Mouse (Mus musculus): Measurements from ENCODE around the gene 1700021F05Rik.

1700021F05Rik gene

DNA sequence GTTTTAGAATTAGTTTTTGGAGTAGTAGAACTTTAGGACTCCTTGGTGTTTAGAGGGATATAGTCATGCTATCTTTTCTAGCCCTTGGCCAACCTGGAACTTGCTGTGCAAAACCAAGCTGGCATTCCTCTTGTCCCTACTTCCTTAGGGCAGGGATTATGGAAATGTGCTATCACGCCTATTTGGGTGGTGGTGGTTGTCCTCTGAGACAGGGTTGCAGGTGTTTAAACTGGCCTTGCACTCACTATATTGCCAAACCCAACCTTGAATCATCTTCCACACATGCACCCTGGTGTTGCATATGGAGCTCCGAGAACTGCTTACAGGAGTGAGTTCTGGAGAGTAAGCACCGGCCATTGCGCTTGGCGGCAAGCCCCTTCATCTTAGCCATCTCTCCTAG lies 58.8 kb downstream of the 1700021F05Rik start:
- no peak for DNase-seq (ENCODE audit: low spot score)

DNA sequence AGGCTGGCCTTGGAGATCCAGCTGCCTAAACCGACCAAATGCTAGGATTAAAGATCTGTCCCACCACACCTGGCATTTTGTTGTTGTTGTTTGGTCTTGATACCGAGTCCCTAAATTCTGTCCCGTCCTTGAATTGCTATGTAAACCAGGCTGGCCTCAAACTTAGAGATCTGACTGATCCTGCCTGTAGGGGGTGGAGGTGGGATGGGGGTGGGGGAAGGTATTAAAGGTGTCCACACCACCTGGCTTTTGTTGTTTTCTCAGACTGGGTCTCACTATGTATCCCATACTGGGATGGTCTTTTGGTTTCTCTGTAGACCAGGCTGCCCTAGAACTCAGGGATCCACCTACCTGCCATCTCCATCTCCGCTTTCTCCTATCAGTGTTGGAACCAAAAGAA lies 59.6 kb downstream of the 1700021F05Rik start:
- DNase-seq (ENCODE audit: low spot score) = no peak

DNA sequence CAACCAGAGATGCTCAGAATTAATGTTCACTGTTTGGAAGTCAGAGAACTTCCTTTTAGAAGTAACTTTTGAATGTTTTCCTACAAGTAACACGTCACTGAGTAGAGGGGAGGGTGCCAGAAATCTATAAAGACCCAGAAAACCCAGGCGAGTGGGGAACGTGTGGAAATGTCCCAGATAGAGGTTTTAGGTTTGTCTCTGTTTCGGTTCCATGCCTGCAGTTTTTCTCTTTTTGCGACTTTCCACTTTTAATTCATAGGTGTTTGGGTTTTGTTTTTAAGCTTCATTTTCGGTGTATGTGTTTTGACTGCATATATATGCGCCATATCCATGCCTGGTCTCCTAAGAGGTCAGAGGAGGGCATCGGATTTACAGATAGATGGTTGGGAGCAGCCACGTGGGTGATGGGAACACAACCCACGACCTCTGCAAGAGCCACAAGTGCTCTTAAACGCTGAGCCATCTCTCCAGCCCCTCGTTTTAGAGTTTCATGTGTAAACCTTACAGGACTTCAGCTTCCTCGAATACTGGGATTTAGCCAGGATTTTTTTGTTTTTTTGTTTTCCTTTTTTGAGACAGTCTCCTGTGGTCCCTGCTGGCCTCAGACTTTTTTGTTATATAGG lies 60.5 kb downstream of the 1700021F05Rik start:
- no peak for DNase-seq (ENCODE audit: low spot score)

DNA sequence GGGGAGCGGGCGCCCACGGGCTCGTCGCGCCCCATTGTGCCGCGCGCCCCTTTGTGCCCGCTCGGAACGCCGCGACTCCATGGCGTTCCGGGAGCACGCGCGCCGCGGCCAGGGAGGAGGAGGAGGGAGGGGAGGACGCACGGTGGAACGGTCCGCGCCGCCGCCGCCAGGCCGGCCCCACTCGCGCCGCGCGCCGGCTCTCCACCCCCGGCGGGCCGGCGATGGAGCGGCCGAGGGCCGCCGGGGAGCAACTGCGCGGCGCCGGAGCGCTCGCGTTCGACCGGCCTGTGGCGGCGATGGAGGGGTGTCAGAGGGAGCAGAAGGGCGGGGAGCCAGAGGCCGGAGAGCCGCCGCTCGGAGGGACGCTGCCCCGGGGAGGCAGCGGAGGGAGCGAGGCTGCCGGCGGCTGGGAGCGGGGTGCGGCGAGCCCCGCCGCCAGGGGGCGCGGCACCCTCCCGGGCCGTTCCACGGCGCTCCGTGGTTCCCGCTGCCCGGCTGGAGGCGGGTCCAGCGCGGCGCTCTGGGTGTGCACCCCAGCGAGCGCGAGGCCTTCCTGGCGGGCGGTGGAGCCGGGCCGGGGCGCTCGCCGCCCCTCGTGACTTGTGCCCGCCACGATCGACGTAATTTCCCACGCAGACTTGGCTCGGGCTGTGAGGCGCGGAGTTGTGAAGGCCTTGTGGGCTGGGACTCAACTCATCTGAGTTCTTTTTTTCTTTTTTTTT lies 61.2 kb downstream of the 1700021F05Rik start:
- DNase-seq (ENCODE audit: low spot score) = no peak

DNA sequence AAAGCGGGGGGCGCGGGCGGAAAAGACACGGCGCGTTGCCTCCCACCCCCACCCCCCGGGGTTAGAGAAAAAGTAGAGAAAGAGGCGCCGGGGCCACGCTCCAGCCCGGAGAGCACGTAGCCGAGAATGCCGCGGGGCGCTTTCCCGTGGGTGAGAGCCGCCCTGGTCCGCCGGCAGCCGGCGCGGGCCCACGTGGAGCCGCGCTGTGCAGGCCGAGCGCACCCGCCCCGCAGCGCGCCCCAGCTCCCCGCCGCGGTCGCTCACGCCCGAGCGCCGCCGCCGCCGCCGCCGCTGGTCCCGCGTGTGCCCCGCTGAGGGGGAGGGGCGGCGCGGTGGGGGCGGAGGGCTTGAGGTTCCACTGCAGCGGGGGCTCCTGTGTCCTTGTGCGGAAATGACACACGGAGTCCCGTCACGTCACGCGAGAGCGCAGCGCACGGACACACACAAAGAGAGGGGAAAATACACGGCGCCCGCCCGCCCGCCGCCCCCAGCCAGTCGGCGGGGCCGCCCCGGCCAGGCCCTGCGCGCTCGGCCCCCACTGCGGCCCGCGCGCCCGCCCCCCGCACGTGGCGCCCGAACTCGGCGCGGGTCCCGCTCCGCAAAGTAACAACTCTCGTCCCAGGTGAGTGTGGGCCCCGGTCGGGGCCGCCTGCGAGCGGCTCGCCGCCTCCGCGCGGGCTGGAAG lies 61.9 kb downstream of the 1700021F05Rik start, which contains the start of gene Bend3:
Gene Bend3 (plus strand): TSS at position 81 of the 685 bp plus-strand sequence.
- DNase-seq (ENCODE audit: low spot score) = no peak

DNA sequence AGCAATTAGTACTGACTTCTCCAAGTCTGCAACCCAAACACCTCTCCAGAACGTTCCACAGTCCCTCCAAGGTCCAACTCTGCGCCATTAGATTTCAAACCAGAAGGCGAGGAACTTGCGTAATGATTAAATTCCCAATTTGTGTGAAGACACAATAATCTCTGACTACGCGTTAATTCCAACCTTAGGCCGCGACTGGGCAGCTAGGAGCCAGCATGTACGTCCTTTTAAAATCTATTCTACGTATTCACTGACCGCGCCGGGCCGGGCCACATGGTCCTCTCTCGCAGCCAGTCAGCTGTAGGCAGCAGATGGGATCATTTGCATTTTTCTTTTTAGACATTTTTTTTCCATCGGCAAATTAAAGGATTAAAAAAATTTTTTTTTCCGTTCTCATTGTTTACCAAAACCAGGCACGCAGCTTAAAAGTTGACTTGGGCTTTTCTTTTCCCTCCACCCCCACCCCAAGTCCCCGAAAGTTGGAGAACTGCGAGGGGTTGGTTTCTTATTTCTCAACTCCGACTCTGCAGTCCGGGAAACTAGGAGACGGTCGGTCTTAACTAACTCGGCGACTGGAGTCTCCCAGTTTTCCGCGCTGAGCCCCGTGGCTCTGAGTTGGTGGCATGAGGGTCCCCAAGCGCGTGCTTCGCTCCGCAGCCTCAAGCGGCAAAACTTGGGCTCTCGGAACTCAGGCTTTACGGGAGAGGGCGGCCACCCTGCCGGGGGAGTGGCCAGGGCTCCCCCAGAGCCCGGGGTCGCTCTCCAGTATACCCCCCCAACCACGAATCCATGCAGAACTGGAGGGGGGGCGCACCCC lies 62.7 kb downstream of the 1700021F05Rik start:
- DNase-seq (ENCODE audit: low spot score) = no peak

DNA sequence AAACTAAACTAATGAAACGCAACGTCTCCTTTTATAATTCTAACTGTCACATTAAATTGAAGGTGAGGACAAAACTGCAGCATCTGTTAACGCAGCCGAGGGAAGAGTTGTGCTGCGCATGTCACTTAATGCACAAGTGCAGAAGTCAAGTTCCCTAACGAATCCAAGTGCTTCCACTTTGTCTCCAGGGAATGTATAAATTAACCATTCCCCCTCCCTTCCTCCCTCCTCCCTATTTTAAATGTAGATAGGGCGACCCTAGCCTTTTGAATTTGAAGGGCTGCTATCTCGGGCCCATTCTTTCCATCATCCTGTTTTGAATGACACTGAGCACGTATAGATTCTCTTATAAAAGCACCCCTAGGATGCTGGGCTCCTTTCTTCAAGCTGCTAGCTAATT lies 63.3 kb downstream of the 1700021F05Rik start:
- no peak for DNase-seq (ENCODE audit: low spot score)

DNA sequence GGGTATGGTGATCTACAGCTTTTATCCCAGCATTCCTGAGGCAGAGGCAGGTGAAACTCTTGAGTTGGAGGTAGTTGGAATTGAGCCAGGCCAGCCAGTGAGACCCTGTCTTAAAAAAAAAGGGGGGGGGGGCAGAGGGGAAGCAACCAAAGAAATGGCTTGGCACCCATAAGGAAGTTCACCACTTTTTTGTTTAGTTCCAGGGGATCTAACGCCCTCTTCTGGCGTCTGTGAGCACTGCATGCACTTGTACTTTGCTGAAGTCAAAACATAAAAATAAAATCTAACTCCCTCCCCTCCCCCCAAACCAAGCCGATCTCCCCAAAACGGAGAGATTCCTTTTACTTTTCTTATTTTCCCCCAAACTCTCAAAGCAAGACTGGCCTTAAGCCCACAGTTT lies 65.4 kb downstream of the 1700021F05Rik start:
- DNase-seq (ENCODE audit: low spot score) = no peak
